Mouse (Mus musculus): ENCODE measurements around the gene Ache. TPM values are rescaled to one million over a fixed set of nuclear protein-coding genes. Genes with fewer than 3 reads are reported as not detected.

Ache gene
- polyA plus RNA-seq, 1 experiment: 217 TPM

- H3K27ac ChIP-seq (ENCODE audit: control insufficient read depth, insufficient read depth, low read depth, low read length, poor library complexity): no peak overlapping the region
- WGBS: 78% methylated on average over 7 of the region's 7 CpGs
Observed at GRCm38 (mm10) chr5:137342407-137343012, 55.2 kb downstream of the Ache start.

DNA sequence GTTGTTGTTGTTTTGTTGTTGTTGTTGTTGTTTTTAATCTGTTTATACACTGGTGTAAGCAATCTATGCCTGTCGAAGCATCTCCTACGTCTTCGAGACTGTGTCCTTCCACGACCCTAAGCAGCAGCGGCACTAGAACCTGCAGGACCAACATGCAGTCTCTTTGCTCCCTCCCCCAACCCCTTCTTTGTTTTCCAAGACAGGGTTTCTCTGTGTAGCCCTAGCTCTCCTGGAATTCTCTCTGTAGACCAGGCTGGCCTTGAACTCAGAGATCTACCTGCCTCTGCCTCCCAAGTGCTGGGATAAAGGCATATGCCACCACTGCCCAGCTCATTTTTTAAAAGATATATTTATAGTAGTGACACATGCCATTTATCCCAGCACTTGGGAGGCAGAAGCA lies 56.1 kb downstream of the Ache start:
- H3K4me3 ChIP-seq (replicated peaks; ENCODE audit: control insufficient read depth, low read depth, low read length): no peak overlapping the region
- peaks cover 3% of the 10 kb centered on the region; the same call in 1 of the 2 replicates for H3K4me1 ChIP-seq (ENCODE audit: control insufficient read depth, insufficient read depth, low read length)
- TF ChIP-seq POLR2A (IDR thresholded peaks at IDR 0.05; ENCODE audit: borderline replicate concordance, control insufficient read depth, low read depth, low read length) (no peak), CTCF (IDR thresholded peaks at IDR 0.05; ENCODE audit: control insufficient read depth, insufficient read depth, low read length) (no peak)
- H3K27ac ChIP-seq (ENCODE audit: control insufficient read depth, insufficient read depth, low read depth, low read length, poor library complexity): no peak overlapping the region
- 89% methylated on average over 5 of the region's 5 CpGs for WGBS

More at GRCm38 (mm10) chr5:137342407-137343012, 55.2 kb downstream of the Ache start:
- Histone ChIP-seq H3K4me1 (ENCODE audit: control insufficient read depth, insufficient read depth, low read length) (peaks cover 3% of the 10 kb centered on the region; the same call in 1 of the 2 replicates), H3K4me3 (replicated peaks; ENCODE audit: control insufficient read depth, low read depth, low read length) (no peak overlapping the region)
- TF ChIP-seq POLR2A (IDR thresholded peaks at IDR 0.05; ENCODE audit: borderline replicate concordance, control insufficient read depth, low read depth, low read length): no peak
- TF ChIP-seq CTCF (IDR thresholded peaks at IDR 0.05; ENCODE audit: control insufficient read depth, insufficient read depth, low read length): no peak

GRCm38 (mm10) chr5:137343869-137344268 lies 56.5 kb downstream of the Ache start:
- Histone ChIP-seq H3K4me3 (replicated peaks; ENCODE audit: control insufficient read depth, low read depth, low read length) (no peak overlapping the region), H3K4me1 (ENCODE audit: control insufficient read depth, insufficient read depth, low read length) (peaks cover 3% of the 10 kb centered on the region; the same call in 1 of the 2 replicates), H3K27ac (ENCODE audit: control insufficient read depth, insufficient read depth, low read depth, low read length, poor library complexity) (no peak overlapping the region)
- no peak for TF ChIP-seq POLR2A (IDR thresholded peaks at IDR 0.05; ENCODE audit: borderline replicate concordance, control insufficient read depth, low read depth, low read length)
- TF ChIP-seq CTCF (IDR thresholded peaks at IDR 0.05; ENCODE audit: control insufficient read depth, insufficient read depth, low read length): no peak

Other genes with a start within 250 kb of the Ache start
- 45.8 and 71.9 TPM in 2 replicates for gene Ap1s1, start 241.4 kb upstream of the Ache start, polyA plus RNA-seq (2011; ENCODE audit: insufficient read depth, insufficient read length, low replicate concordance, missing spikeins)
- gene Serpine1, start 215.3 kb upstream of the Ache start, polyA plus RNA-seq (2011; ENCODE audit: insufficient read depth, insufficient read length, low replicate concordance, missing spikeins): 0.95 and 3.1 TPM in 2 replicates
- 25.2 and 31.3 TPM in 2 replicates for gene Trim56, start 171.3 kb upstream of the Ache start, polyA plus RNA-seq (2011; ENCODE audit: insufficient read depth, insufficient read length, low replicate concordance, missing spikeins)
- not detected in 2 replicates for gene Muc3, start 138.2 kb upstream of the Ache start, polyA plus RNA-seq (2011; ENCODE audit: insufficient read depth, insufficient read length, low replicate concordance, missing spikeins)
- 6.0 and 9.9 TPM in 2 replicates for gene Muc3a, start 75.1 kb upstream of the Ache start, polyA plus RNA-seq (2011; ENCODE audit: insufficient read depth, insufficient read length, low replicate concordance, missing spikeins)
- 74.0 and 131 TPM in 2 replicates for gene Ufsp1, start 7.1 kb downstream of the Ache start, polyA plus RNA-seq (2011; ENCODE audit: insufficient read depth, insufficient read length, low replicate concordance, missing spikeins)
- 304 and 461 TPM in 2 replicates for gene Srrt, start 20.2 kb downstream of the Ache start, polyA plus RNA-seq (2011; ENCODE audit: insufficient read depth, insufficient read length, low replicate concordance, missing spikeins)
- 9.0 and 15.5 TPM in 2 replicates for gene Trip6, start 26.9 kb downstream of the Ache start, polyA plus RNA-seq (2011; ENCODE audit: insufficient read depth, insufficient read length, low replicate concordance, missing spikeins)
- 10.9 and 14.4 TPM in 2 replicates for gene Slc12a9, start 46.1 kb downstream of the Ache start, polyA plus RNA-seq (2011; ENCODE audit: insufficient read depth, insufficient read length, low replicate concordance, missing spikeins)
- 3.1 and 4.5 TPM in 2 replicates for gene Ephb4, start 62.6 kb downstream of the Ache start, polyA plus RNA-seq (2011; ENCODE audit: insufficient read depth, insufficient read length, low replicate concordance, missing spikeins)
- gene Zan, start 189.5 kb downstream of the Ache start, polyA plus RNA-seq (2011; ENCODE audit: insufficient read depth, insufficient read length, low replicate concordance, missing spikeins): not detected in 2 replicates
- gene Pop7, start 215.0 kb downstream of the Ache start, polyA plus RNA-seq (2011; ENCODE audit: insufficient read depth, insufficient read length, low replicate concordance, missing spikeins): 22.1 and 32.2 TPM in 2 replicates
- gene Gigyf1, start 231.0 kb downstream of the Ache start, polyA plus RNA-seq (2011; ENCODE audit: insufficient read depth, insufficient read length, low replicate concordance, missing spikeins): 57.6 and 80.1 TPM in 2 replicates
- gene Epo, start 245.7 kb downstream of the Ache start, polyA plus RNA-seq (2011; ENCODE audit: insufficient read depth, insufficient read length, low replicate concordance, missing spikeins): not detected in 2 replicates
- gene Gnb2, start 246.0 kb downstream of the Ache start, polyA plus RNA-seq (2011; ENCODE audit: insufficient read depth, insufficient read length, low replicate concordance, missing spikeins): 294 and 476 TPM in 2 replicates